Mouse (Mus musculus): ENCODE measurements at regions not wholly inside any gene's neighbourhood (a gene's known extent, or its start where the extent isn't known, plus 50 kb on each side); places are given as distances from the start of the nearest gene placed in this dataset.

DNA sequence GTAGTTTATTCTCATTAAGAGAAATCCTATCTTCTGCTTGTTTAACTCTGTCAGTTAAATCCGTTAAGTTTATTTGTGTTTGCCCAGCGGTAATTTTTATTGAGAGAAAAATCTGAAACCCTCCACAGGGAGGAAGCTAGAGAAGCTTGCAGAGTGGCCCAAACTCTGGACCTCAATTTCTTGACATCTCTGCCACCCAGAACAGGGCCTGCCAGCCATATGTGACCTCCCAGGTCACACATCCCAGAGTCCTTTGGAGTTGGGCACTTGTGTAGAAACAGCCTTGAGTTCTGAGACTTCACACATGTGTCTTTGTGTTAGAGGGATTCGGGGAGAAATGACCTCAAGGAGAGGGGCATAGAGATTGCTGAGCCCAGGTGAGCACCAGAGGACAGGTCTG is 109.0 kb upstream of the Zfp618 start:
- Histone ChIP-seq H3K36me3 (ENCODE audit: control insufficient read depth, insufficient read depth, low read length) (no peaks in the 10 kb centered on the region), H3K9me3 (ENCODE audit: control insufficient read depth, low read length) (no peaks in the 10 kb centered on the region), H3K9ac (ENCODE audit: low read depth, low read length) (no peak overlapping the region), H3K4me3 (ENCODE audit: low read depth, low read length) (no peak overlapping the region), H3K27me3 (replicated peaks; ENCODE audit: control insufficient read depth, insufficient read depth, low read length) (no peaks in the 10 kb centered on the region), H3K4me2 (no peak overlapping the region), H3K4me1 (replicated peaks; ENCODE audit: control insufficient read depth, insufficient read depth, low read length) (no peaks in the 10 kb centered on the region), H3K27ac (ENCODE audit: low read depth, low read length) (no peak overlapping the region)
- no peak for ATAC-seq (replicated peaks; ENCODE audit: low FRiP score)
- WGBS, result 66% methylated on average over 3 of the region's 3 CpGs
- DNase-seq (ENCODE audit: low spot score), result no peak

DNA sequence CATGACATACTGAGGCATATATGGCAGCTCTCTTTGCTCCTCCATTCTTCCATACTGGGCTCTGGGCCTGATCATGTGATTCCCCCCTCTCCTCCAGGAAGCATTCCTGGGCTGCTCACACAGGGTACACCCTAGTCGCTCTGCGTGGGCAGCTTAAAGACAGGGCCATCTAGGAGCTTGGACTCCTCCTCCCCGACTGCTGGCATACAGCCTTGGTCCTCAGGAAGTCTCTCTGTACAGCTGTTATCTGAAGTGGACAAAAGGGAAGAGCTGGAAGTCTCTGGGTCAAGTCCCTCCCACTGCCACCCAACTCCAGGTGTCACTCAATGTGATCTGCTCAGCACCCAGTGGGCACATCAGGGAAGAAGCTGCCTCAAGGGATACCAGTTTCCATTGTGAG is 102.6 kb upstream of the Zfp618 start:
- Histone ChIP-seq H3K27ac (ENCODE audit: low read depth, low read length) (no peak overlapping the region), H3K9ac (ENCODE audit: low read depth, low read length) (no peak overlapping the region), H3K36me3 (ENCODE audit: control insufficient read depth, insufficient read depth, low read length) (no peaks in the 10 kb centered on the region), H3K27me3 (replicated peaks; ENCODE audit: control insufficient read depth, insufficient read depth, low read length) (no peaks in the 10 kb centered on the region), H3K4me1 (replicated peaks; ENCODE audit: control insufficient read depth, insufficient read depth, low read length) (no peaks in the 10 kb centered on the region), H3K4me2 (no peak overlapping the region), H3K9me3 (ENCODE audit: control insufficient read depth, low read length) (no peaks in the 10 kb centered on the region), H3K4me3 (ENCODE audit: low read depth, low read length) (no peak overlapping the region)
- whole genome bisulfite sequencing, result 80% methylated on average over 3 of the region's 3 CpGs
- ATAC-seq (replicated peaks; ENCODE audit: low FRiP score) (no peak), DNase-seq (ENCODE audit: low spot score) (no peak)

DNA sequence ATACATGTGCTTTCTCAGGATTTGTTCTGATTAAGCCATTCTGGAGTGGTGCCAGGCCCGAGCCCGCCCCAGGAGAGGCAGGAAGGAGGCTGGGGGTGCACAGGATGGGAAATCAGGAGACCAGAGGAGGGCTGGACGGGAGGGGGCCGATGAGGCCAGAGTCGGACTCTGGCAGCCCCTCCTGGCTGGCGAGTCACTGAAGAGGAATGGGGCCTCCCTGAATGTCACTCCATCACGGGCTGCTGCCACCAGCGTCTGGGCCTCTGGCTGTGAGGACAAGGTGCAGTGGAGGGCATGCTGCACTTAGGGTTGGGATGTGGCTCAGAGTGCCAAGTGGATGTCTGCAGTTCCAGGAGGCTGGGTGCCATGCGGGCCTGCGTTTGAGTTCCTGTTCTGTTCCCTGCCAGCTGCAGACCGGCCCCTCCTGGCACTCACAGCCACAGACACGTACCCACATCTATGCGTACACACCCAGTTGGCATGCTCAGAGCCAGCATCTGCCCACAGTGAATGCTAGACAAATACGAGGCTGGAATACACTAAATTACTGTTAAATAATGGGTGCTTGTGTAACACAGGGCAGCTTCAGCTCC is 94.9 kb upstream of the Zfp618 start:
- ATAC-seq (replicated peaks; ENCODE audit: low FRiP score) (no peak), DNase-seq (ENCODE audit: low spot score) (no peak)
- no peak overlapping the region for H3K9ac ChIP-seq (ENCODE audit: low read depth, low read length)
- H3K9me3 ChIP-seq (ENCODE audit: control insufficient read depth, low read length), result no peaks in the 10 kb centered on the region
- H3K36me3 ChIP-seq (ENCODE audit: control insufficient read depth, insufficient read depth, low read length), result no peaks in the 10 kb centered on the region
- no peaks in the 10 kb centered on the region for H3K27me3 ChIP-seq (replicated peaks; ENCODE audit: control insufficient read depth, insufficient read depth, low read length)
- WGBS, result 72% methylated on average over 14 of the region's 14 CpGs
- H3K4me1 ChIP-seq (replicated peaks; ENCODE audit: control insufficient read depth, insufficient read depth, low read length), result no peaks in the 10 kb centered on the region
- no peak overlapping the region for H3K4me3 ChIP-seq (ENCODE audit: low read depth, low read length)
- H3K4me2 ChIP-seq, result no peak overlapping the region
- H3K27ac ChIP-seq (ENCODE audit: low read depth, low read length), result no peak overlapping the region

DNA sequence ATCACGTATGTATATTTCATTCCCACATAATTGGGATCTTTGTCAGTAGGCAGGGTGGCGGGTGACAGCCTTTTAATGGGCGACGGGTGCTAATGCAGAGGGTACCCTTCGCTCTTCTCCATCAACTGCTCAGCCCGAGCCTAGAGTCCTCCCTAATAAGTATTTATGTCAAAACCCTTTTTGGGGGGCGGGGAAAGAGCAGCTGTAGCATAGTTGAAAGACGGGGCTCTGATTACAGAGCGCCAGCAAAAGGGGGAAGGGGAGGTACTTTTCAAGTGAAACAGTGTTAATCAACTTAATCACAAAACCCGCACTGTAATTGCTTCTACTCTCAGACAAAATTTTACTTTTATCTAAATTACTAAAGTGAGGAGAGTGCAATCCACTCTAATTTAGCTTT is 92.8 kb upstream of the Zfp618 start:
- WGBS, result 82% methylated on average over 10 of the region's 10 CpGs
- no peak overlapping the region for H3K4me3 ChIP-seq (ENCODE audit: low read depth, low read length)
- no peaks in the 10 kb centered on the region for H3K9me3 ChIP-seq (ENCODE audit: control insufficient read depth, low read length)
- no peak overlapping the region for H3K9ac ChIP-seq (ENCODE audit: low read depth, low read length)
- H3K27me3 ChIP-seq (replicated peaks; ENCODE audit: control insufficient read depth, insufficient read depth, low read length), result no peaks in the 10 kb centered on the region
- ATAC-seq (replicated peaks; ENCODE audit: low FRiP score) (no peak), DNase-seq (ENCODE audit: low spot score) (no peak)
- no peak overlapping the region for H3K27ac ChIP-seq (ENCODE audit: low read depth, low read length)
- no peaks in the 10 kb centered on the region for H3K4me1 ChIP-seq (replicated peaks; ENCODE audit: control insufficient read depth, insufficient read depth, low read length)
- H3K36me3 ChIP-seq (ENCODE audit: control insufficient read depth, insufficient read depth, low read length), result no peaks in the 10 kb centered on the region
- no peak overlapping the region for H3K4me2 ChIP-seq

DNA sequence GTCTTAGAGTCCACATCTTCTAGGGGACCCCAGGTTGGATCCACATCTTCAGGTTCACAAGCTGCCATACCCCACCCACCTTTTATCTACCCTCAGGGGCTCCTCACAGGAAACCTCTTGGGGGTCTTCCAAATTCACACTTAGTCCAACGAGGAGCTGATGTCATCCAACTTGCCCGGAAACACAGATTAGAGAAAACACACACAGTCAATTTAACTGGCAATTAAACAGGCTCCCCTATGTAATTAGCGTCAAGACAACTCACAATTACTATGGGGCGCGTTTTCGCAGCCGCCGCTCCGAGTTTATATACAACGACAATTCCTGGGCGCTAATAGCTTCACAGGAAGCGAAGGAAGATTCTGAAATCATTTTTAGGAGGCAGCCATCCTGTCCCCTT is 91.4 kb upstream of the Zfp618 start:
- 81% methylated on average over 12 of the region's 12 CpGs for WGBS

DNA sequence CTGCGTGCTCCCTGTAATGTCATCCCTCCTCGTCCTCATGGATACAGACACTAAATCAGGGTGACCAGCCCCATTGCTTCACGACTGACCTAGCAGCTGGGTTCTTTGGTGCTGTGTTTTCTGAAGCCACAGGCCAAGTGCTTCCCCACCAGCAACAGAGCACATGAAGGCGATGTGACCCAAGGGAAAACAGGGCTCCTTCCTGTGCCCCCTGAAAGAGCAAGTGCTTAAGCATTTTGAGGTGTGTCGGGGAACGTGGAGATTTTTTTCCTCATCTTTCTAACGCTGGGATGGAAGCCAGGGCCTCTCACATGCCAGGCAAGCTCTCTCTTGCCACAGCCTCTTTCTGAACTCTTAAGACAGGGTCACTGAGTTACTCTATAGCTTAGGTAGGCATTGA is 87.3 kb upstream of the Zfp618 start:
- no peaks in the 10 kb centered on the region for H3K9me3 ChIP-seq (ENCODE audit: control insufficient read depth, low read length)
- H3K4me1 ChIP-seq (replicated peaks; ENCODE audit: control insufficient read depth, insufficient read depth, low read length), result no peaks in the 10 kb centered on the region
- H3K36me3 ChIP-seq (ENCODE audit: control insufficient read depth, insufficient read depth, low read length), result no peaks in the 10 kb centered on the region
- ATAC-seq (replicated peaks; ENCODE audit: low FRiP score) (no peak), DNase-seq (ENCODE audit: low spot score) (no peak)
- H3K4me2 ChIP-seq, result no peak overlapping the region
- 77% methylated on average over 7 of the region's 7 CpGs for WGBS
- H3K27me3 ChIP-seq (replicated peaks; ENCODE audit: control insufficient read depth, insufficient read depth, low read length), result no peaks in the 10 kb centered on the region
- H3K4me3 ChIP-seq (ENCODE audit: low read depth, low read length), result no peak overlapping the region
- no peak overlapping the region for H3K9ac ChIP-seq (ENCODE audit: low read depth, low read length)
- no peak overlapping the region for H3K27ac ChIP-seq (ENCODE audit: low read depth, low read length)

More for the DNA sequence above, 91.4 kb upstream of the Zfp618 start:
- Histone ChIP-seq H3K36me3 (ENCODE audit: control insufficient read depth, insufficient read depth, low read length) (no peaks in the 10 kb centered on the region), H3K27ac (ENCODE audit: low read depth, low read length) (no peak overlapping the region), H3K9ac (ENCODE audit: low read depth, low read length) (no peak overlapping the region), H3K4me1 (replicated peaks; ENCODE audit: control insufficient read depth, insufficient read depth, low read length) (no peaks in the 10 kb centered on the region), H3K4me3 (ENCODE audit: low read depth, low read length) (no peak overlapping the region), H3K27me3 (replicated peaks; ENCODE audit: control insufficient read depth, insufficient read depth, low read length) (no peaks in the 10 kb centered on the region), H3K4me2 (no peak overlapping the region), H3K9me3 (ENCODE audit: control insufficient read depth, low read length) (no peaks in the 10 kb centered on the region)
- ATAC-seq (replicated peaks; ENCODE audit: low FRiP score) (no peak), DNase-seq (ENCODE audit: low spot score) (no peak)

DNA sequence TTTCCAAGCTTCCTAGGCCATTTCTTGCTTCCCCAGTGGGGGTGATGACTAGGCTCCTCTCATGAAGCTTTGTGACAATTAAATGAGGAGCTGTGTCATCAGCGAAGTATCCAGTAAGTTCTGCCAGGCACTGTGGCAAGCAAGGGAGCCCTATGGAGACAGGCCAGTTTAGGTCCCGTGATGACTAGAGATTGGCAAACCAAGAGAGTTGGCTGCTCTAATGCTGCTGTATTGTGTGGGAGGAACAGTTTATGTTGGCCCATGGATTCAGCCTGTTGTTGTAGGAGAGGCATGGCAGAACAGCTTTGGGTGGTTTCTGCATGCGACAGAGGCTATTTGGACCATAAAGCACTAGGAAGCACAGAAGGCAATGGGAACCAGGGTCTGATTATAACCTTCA is 86.4 kb upstream of the Zfp618 start:
- 84% methylated on average over 3 of the region's 3 CpGs for WGBS
- ATAC-seq (replicated peaks; ENCODE audit: low FRiP score), result no peak
- no peak overlapping the region for H3K4me2 ChIP-seq
- H3K27me3 ChIP-seq (replicated peaks; ENCODE audit: control insufficient read depth, insufficient read depth, low read length), result no peaks in the 10 kb centered on the region
- no peak overlapping the region for H3K4me3 ChIP-seq (ENCODE audit: low read depth, low read length)
- no peaks in the 10 kb centered on the region for H3K9me3 ChIP-seq (ENCODE audit: control insufficient read depth, low read length)
- H3K36me3 ChIP-seq (ENCODE audit: control insufficient read depth, insufficient read depth, low read length), result no peaks in the 10 kb centered on the region
- H3K27ac ChIP-seq (ENCODE audit: low read depth, low read length), result no peak overlapping the region
- no peak overlapping the region for H3K9ac ChIP-seq (ENCODE audit: low read depth, low read length)
- DNase-seq (ENCODE audit: low spot score), result no peak
- H3K4me1 ChIP-seq (replicated peaks; ENCODE audit: control insufficient read depth, insufficient read depth, low read length), result no peaks in the 10 kb centered on the region

DNA sequence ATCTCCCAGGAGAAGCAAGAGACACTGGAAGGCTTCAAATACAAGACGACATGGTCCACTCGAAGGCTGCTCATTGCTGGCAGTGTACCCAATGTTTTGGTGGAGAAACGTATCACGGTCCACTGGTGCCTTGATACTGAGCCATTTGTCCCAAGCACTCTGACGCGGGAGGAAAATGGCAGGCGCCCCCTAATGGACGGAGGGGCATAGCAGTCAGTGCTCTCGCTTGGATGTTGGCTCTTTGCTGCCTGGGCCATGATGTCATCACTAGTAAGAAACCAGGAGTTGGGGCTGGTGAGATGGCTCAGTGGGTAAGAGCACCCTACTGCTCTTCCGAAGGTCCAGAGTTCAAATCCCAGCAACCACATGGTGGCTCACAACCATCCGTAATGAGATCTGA is 83.5 kb upstream of the Zfp618 start:
- DNase-seq (ENCODE audit: low spot score) (no peak), ATAC-seq (replicated peaks; ENCODE audit: low FRiP score) (no peak)
- no peak overlapping the region for H3K9ac ChIP-seq (ENCODE audit: low read depth, low read length)
- 68% methylated on average over 10 of the region's 11 CpGs for WGBS
- no peak overlapping the region for H3K4me2 ChIP-seq
- H3K4me1 ChIP-seq (replicated peaks; ENCODE audit: control insufficient read depth, insufficient read depth, low read length), result no peaks in the 10 kb centered on the region
- no peak overlapping the region for H3K4me3 ChIP-seq (ENCODE audit: low read depth, low read length)
- no peaks in the 10 kb centered on the region for H3K9me3 ChIP-seq (ENCODE audit: control insufficient read depth, low read length)
- H3K36me3 ChIP-seq (ENCODE audit: control insufficient read depth, insufficient read depth, low read length), result no peaks in the 10 kb centered on the region
- H3K27me3 ChIP-seq (replicated peaks; ENCODE audit: control insufficient read depth, insufficient read depth, low read length), result no peaks in the 10 kb centered on the region
- H3K27ac ChIP-seq (ENCODE audit: low read depth, low read length), result no peak overlapping the region

DNA sequence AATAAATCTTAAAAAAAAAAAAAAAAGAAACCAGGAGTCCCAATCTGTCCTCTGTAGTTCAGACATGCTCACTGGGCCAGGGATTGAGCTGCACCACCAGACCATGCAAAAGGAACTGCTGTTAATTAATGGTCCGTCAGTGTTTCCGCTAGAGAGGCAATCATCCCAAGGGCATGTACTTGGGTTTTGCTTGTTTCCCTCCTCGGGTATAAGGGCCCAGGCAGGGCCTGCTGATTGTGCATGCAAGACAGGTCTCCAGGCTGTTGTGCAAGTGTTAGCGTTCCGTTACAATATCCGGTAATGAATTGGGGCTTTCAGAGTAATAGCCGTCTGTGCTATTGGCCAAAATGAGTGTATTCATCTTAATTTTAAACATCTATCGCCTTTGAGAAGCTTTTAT is 83.1 kb upstream of the Zfp618 start:
- Histone ChIP-seq H3K4me1 (replicated peaks; ENCODE audit: control insufficient read depth, insufficient read depth, low read length) (no peaks in the 10 kb centered on the region), H3K4me2 (no peak overlapping the region), H3K27me3 (replicated peaks; ENCODE audit: control insufficient read depth, insufficient read depth, low read length) (no peaks in the 10 kb centered on the region), H3K9ac (ENCODE audit: low read depth, low read length) (no peak overlapping the region), H3K27ac (ENCODE audit: low read depth, low read length) (no peak overlapping the region), H3K36me3 (ENCODE audit: control insufficient read depth, insufficient read depth, low read length) (no peaks in the 10 kb centered on the region), H3K9me3 (ENCODE audit: control insufficient read depth, low read length) (no peaks in the 10 kb centered on the region), H3K4me3 (ENCODE audit: low read depth, low read length) (no peak overlapping the region)
- DNase-seq (ENCODE audit: low spot score), result no peak
- 84% methylated on average over 8 of the region's 8 CpGs for WGBS
- ATAC-seq (replicated peaks; ENCODE audit: low FRiP score), result no peak
